Mouse (Mus musculus): ENCODE measurements around the gene Wnt9a.

- TF ChIP-seq CTCF (IDR thresholded peaks at IDR 0.05; ENCODE audit: low read depth) (peak; percentile 85), EP300 (IDR thresholded peaks at IDR 0.05; ENCODE audit: low read depth) (no peak)
Observed at GRCm38 (mm10) chr11:59302700-59303569, 3.8 kb upstream of the Wnt9a start.

All from liver, embryonic 14.5 days (tissue).